Mouse (Mus musculus): ENCODE measurements at regions not wholly inside any gene's neighbourhood (a gene's known extent, or its start where the extent isn't known, plus 50 kb on each side); places are given as distances from the start of the nearest gene placed in this dataset.
A peak's percentile ranks its signal among the peaks of the same experiment; 100 is the strongest.

DNA sequence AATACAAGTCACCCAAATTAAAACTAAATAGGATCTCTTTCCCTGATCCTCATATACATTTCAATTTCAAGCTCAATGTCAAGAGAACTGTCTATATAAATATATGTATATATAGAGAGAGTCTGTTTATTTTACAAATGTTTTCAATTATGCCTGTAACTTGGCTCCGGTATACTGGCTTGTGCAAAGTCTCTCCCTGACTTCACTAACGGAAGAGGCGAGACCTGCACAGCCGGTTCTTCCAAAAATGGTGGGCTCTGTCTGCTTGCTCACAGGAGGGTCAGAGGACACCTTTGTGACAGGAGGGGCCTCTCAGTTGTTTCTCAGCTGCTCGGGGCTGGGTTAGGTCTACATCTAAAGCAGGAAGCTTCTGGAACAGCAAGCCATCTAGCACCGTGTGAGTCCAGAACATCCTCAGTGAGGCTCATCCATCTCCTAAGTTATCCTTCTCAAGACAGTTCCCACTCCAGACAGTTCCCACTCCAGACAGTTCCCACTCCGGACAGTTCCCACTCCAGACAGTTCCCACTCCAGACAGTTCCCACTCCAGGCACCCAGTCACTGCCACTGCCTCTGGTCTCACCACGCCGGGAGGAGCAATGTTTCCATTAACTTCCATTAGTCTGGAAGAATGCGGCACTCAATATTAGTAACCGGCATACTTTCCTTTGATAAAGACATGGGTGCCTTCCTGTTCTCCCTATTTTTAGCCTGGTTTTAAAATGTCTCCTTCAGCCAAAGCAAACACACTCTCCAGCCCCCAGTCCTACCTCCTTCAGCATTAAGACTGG, 148.4 kb upstream of the Nfe2l3 start:
- no peak for DNase-seq (ENCODE audit: low read depth)

DNA sequence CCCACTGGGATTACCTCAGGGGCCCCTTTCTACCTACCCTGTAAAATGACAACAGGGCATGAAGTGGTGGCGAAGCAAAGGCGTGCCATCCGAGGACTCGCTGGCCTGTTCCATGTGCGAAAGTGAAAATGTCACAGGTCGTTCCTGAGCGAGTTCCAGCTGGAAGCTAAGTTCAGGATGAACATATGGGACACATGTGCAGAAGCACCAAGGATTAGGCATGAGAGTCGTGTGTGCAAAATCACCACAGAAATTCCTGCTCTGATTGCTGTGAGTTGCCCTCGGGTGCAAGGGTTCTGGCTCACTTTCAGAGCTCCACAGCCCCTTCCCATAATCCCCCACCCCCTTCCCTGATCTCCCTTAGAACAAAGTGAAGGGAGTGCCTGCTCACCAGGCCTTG, 147.6 kb upstream of the Nfe2l3 start:
- no peak for DNase-seq (ENCODE audit: low read depth)

DNA sequence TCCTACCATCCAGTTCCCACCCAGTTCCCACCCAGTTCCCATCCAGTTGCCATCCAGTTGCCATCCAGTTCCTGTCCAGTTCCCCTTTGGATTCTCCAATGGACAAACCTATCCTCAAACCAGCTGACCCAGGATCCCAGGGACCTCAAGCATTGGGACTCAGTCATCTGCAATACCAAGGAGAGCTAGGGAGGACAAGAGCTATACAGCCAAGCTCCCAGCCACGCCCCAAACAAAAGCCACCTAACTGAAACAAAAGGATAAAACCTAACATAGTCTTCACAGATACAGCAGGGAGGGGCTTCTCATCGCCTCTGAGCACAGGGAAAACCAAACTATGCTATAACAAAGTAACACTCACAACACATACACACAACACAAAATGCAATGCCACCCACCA, 145.6 kb upstream of the Nfe2l3 start:
- DNase-seq (ENCODE audit: low read depth), result no peak

DNA sequence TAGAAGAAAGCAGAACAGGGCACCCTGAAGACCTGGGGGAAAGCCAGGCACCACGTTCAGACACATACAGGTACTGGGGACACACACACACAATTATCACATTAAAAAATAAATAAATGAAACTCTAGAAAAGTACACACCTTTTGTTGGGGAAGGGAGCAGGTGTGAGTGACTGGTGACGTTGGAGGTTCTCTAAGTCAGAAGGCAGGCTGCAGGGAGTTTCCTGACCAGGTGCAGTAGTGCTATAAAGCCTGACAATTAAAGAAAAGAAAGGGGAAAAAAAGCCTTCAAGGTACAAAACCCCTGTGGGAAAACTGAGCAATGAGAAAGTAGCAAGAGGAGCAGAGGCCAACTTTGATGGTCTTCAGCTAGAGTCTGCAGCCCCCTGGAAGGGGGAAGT, 145.1 kb upstream of the Nfe2l3 start:
- DNase-seq (ENCODE audit: low read depth), result no peak

DNA sequence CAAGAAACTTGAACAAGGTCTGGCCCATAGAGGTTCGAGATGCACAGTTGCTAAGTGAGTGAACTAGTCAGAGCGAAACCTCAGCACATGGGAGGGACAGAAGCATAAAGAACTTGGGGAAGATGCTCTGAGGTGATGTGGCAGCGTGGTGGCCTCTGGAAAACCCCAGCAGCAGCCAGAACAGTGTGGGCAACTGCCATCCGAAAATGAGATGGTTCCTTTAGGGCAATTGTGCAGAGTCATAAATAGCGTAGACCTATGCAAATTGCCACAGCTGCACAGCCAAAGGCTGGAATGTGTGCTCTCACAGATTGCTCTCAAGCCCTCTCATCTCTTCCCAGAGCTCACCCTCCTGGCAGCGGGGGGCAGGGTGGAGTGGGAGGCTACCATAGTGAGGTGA, 144.7 kb upstream of the Nfe2l3 start:
- DNase-seq (ENCODE audit: low read depth), result no peak

DNA sequence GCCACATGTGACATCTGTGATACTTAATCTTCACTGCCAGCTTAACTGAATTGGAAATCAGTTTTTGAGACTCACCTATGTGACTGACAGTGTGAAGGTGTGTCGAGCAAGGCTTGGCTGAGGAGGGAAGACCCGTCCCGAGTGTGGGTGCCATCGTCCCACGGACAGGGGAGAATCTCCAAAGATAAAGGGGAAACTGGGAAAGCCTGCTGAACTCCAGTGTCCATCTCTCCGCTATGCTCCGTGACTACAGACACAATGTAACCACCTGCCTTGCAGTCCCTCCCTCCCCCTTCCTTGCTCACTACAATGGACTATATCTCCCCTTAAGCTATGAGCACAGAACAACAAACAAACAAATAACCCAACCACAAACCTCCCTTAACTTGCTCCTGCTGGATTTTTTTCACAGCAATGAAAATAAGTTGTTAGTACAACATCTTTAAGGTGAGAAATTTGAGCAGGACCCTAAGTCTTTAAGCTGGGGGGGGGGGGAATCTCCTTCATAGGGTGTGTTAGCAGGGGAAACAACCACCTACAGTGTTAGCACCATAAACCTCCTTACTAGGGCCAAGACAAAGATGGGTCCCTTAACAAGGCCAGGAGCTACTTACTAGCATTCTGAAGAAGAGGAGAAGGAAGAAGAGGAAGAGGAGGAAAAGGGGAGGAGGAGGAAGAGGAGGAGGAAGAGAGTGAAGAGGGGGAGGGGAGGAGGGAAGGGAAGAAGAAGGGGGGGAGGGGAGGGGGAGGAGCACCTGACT, 144.0 kb upstream of the Nfe2l3 start:
- DNase-seq (ENCODE audit: low read depth), result no peak

DNA sequence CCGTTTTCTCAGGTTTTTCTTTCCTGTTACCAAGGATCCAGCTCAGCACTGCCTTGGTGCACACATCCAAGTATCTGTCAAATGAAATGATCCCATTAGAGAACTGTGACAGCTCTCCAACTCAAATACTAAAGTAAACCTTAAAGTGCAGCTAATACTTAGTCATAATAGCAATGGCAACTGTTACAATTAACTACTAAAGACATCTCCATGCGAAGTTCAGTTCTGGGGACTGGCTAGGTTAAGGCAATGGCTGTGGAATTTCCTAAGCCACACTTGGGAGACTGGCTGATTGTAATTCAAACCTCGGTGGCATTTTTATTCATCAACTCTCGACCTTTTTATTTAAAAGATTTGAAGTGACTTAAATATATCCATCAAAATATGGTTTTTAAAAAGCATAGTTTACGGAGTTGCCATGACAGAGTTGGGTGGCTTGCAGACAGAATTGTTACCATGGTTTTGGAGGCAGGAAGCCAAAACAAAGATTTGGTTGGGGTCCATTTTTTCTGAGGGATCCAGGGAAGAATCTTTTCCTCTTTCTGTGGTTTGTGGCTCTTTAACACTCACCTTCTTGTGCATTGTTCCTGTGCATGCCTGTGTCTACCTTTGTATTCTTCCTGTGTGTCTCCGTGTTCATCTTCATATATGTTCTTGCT, 143.3 kb upstream of the Nfe2l3 start:
- DNase-seq (ENCODE audit: low read depth), result no peak

DNA sequence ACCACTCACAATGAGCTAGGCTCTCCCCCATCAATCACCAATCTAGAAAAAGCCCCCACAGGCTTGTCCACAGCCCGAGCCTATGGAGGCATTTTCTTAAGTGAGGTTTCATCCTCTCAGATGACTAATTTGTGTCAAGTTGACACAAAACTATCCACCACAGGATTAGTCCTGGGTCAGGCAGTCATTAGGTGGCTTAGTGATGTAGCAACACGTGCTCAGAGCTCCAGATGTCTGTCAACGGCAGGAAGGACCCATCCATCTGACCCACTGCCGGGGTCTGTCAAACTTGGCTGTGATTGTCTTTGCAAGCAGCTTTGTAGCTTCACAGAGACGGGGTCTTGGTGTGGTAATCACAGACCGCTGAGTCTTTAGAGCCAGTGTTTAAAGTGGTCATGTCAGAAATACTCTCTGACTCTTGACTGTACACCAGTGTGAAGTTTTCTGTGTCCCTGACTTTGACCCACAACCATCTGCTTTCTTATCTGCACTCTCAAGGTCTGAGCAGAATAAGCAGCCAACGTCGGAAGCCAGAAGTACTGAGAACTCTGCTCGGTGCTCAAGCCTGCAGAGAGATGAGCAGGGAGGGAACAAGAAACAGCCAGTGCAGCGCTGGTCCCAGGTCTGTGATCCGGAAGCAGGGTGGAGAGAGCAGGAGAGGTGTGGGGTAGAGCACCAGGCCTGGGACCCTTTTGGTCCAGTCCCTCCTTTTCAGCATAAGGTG, 131.6 kb upstream of the Nfe2l3 start:
- no peak for DNase-seq (ENCODE audit: low read depth)

DNA sequence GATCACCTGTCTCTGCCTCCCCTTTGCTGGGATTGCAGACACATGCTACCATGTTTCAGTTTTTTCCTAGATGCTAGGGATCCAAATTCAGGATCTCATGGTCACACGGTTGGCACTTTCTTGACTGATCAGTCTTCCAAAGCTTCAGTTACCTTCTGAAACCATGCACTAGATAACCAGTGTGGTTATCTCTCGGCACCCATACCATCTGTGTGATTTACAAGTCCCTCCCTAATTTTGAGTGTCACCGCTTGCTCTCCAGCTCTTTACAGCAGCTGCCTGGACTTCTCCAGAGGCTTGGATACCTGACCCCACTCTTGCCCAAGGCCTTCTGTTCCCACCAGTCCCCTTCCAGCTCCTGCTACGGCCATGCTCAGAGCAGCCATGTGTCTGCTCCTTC, 130.6 kb upstream of the Nfe2l3 start:
- DNase-seq (ENCODE audit: low read depth), result no peak

DNA sequence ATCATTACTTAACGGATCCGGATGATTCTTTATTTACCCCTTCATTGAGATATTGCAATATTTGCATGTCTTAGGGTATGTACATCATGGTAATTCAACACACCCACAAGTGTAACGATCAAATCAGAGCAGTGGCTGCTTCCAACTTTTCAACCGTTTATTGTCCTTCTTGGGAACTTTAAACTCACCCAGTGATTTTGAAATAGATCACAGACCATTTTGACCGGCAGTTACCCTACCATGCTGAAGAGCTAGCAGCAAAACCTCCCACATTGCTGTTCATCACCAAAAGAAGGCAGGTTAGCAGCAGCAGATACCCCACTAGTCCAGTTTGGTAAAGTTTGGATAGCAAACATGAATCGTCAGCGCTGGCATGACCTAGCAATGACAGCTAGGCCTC, 130.2 kb upstream of the Nfe2l3 start:
- DNase-seq (ENCODE audit: low read depth), result no peak

DNA sequence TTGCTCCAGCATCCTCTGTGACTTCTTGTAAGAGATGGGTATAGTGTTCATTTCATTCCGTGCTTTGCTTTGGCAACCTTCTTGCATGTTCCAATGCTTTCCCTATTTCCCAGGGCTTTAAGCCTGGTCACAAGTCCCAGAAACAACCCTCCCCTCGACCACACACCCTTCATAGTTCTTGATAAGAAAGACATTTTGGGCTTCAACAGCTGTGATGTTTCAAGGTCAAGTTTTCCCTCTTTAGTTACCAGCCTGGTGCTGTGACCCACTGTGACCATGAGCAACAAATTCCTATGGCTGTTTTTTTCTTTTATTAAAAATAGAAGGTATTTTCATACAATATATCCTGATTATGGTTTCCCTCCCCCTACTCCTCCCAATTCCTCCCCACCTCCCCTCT, 114.1 kb upstream of the Nfe2l3 start:
- DNase-seq (ENCODE audit: low read depth), result no peak

DNA sequence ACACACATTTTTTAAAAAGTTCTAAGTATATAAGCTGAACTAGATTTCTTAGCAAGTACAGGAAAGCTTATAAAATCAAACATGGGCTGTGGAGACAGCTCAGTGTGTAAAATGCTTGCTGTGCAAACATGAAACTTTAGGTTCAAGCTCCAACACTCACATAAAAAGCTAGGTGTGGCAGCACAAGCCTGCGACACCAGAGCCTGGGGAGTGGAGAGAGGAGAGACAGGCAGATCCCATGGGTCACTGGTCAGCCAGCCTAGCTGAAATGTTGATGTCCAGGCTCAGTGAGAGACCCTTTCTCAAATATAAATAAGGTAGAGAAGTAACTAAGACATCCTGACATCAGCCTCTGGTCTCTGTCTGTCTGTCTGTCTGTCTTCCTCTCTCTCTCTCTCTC, 112.5 kb upstream of the Nfe2l3 start:
- no peak for DNase-seq (ENCODE audit: low read depth)

DNA sequence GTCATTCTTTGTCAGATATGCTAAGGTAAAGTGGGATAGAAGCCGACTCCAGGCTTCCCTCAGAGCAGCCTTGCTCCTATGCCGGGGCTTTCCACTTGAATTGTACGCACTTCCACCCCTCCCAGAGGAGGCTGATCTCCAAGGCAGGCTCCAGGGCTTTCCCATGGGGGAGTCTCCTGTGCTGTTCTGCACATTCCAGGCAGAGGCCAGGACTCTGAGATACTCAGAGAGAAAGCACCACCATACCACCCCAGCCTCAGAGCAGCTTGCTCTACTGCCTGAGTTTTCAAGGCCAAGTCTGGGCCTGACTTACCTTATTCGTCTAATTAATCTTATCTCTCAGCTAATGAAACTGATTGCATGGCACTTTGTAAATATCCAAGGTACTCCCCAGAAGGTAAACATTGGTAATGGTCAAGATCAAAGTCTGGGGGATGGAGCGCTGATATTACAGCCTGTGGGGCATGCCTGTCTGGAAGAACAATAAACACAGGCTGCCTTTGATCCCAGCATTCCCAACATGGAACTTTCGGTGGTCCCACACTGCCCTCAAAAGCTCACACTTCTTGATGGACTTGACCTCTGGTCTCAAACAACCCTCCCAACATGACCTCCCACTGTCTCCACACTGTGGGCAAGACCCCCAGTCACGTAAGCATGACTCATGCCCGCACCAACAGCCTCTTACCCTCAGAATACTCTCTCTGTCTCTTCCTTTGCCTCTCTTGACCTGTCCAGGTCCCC, 111.6 kb upstream of the Nfe2l3 start:
- DNase-seq (ENCODE audit: low read depth), result no peak

DNA sequence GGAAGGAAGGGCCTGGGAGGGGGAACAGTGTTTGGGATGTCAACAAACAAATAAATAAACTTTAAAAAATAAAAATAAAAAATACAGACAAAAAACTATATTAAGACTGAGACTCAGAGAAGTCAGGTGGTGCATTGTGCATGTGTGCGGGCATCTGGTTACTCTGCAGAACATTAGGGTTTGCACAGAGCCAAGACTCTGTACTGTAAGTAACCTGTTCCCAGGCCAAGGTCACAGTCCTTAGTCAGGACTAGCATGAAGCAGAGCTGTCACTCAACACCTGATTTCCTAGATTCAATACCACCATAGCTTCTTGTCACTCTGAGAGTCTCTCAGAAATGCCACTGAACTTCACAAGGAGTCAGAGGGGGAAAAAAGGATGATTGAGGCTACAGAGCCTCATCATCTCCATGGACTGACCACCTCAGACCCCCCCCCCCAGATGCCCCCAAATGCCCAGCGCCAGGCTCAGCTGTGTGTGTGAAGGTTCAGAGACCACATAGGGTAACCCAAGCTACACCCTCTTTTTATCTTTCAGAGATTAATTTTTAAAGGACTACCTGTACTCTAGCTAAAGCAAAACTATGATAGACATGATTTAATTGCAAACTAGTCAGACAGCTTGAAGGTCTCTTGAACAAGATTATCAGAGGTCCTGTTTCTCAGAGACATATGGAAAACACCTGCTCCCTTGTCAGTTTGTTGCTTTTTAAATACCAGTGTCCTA, 106.2 kb upstream of the Nfe2l3 start:
- no peak for DNase-seq (ENCODE audit: low read depth)

DNA sequence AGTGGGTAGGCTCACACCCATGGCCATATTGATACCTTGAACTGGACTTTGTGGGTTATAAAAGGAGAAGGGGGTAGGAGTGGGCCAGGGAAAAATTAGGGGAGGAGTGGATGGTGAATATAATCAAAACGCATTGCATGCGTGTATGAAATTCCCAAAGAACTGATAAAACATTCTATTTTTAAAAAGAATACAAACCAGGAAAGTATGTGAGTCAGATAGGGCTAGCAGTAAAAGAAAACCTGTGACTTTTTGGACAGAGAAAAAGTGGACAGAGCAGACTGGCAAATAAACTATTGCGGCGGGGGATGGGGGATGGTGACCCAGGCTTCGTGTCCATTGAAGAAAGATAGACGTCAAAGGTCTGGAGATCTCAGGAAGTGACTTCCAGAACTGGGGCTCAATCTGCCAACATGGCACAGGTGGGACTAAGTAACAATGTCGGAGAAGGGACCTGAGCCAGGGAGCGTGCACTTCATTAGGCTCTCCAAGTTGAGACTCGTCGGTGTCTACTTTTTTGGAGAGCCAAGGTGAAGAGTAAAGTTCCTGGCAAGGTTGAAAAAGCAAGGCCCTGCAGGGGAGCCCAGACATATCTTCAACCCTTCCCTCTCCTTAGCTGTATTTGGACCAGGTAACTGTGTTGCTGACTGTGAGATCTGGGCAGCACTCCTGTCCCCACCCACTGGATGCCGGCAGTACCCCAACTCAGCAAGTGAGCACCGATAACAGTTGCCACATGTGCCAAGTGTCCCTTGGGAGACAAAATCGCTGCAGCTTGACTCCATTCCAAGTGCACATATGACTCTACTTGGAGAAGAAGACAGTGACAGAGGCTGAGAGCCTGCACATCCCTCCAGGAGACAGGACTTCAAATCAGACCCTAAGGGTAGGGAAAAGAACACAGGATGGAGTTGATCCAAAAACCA, 103.1 kb upstream of the Nfe2l3 start:
- no peak for DNase-seq (ENCODE audit: low read depth)

DNA sequence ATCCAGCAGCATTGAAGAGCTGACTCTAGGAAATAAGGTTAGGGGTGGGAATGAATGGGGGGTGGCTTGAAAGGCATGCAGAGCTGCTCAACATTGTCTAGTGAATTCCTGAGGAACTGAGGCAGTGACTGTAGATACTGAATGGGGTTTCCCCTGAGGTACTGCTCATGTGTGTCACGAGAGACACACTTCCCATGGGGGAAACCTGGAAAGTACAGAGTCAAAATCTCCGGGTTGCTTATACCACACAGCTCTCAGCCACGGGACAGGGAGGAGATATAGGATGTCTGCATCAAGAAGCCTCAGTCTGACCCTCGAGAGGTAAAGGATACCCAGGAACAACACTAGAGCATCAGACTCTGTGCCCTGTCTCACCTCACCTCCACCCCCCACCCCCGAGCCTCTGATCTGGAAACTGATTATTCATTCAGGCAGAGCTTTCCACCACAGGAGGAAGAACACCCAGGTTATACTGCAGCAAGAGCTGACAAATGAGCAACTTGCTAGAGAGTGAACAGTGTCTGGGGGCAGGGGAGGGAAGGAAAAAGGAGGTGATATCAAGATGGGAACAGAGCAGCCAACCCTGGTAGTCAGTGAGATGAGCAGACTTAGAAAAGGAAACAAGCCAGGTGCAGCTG, 102.3 kb upstream of the Nfe2l3 start:
- no peak for DNase-seq (ENCODE audit: low read depth)

DNA sequence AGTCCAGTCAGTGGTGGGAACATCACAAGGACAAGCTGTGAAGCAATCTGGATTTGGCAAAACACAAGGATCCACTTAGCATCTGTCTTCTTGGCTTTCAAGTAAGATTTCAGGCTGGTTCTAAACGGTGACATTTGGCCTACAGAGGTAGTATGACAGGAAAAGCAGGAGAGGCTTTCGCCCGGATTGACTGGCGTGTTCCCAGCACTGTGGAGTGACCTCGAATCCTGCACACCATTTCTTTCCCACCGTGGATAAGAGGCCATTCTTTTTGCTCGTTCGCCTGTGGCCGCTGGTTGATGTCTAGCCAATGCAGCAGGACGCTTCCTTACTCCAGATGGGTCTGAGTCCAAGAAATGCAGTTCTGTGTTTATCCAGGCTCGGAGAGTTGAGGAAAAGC, 99.6 kb upstream of the Nfe2l3 start:
- no peak for DNase-seq (ENCODE audit: low read depth)

DNA sequence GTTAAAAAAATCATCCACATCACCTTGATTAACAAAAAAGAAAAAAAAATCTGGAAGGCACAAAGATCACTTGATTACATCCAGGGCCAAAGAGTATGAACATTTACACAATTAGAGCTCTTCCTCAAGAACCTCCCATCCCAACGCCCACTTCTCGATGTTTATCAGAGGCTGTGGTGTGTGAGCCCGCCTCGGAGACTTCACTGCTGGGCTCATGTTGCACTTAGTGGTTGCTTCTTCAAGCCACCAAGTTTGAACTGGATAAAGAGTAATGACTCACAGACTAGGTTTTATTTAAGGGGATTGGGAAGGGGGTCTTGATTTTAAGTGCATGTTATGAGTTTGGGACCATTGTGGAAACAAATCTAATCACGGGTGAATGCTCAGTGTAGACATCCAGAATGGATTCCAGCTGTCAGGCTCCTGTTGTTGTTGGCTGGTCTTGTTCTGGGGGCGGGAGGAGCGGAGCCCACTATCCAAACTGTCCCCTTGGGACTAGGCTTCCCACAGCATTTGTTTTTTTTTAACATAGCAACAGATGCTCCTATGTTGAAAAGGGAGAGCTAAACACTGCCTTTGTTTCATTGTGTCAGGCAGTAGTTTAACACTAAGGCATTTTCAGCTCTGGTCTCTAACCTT, 98.6 kb upstream of the Nfe2l3 start:
- DNase-seq (ENCODE audit: low read depth), result peak; percentile 27

DNA sequence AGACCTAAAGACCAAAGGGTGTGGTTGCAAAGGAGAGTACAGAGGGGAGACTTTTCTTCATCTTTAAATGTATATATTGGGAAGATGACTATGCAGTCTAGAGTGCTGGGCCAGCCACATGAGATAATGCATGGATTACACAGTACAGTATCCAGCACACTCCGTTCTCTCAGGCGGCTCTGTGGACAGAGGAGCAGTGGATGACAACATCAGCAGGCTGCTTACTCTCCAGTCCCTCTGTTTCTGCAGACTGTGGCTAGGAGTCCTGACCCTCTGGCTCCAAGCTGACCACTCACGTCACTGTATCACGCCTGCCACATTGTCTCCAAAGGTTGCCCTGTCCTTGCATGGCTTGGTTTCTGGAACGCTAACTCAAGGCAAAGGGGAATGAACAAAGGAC, 97.2 kb upstream of the Nfe2l3 start:
- no peak for DNase-seq (ENCODE audit: low read depth)

All from fibroblast of lung, adult 2 months (primary cell).